Mouse (Mus musculus) liver, adult 2 months (tissue): ENCODE measurements around the gene Cacng5. TPM values are rescaled to one million over a fixed set of nuclear protein-coding genes. Genes with fewer than 3 reads are reported as not detected.
A peak's percentile ranks its signal among the peaks of the same experiment; 100 is the strongest.

Experiments used
- DNase-seq: peaks from one replicate; pipeline ENCODE4 v3.0.0-alpha.2; 2011; ENCODE audit warnings: low read depth, low spot score; ENCODE audit errors: extremely low read depth
- H3K27ac ChIP-seq: fragments of 200-500 bp; replicated peaks from 2 replicates; pipeline ENCODE4 v1.5.1; 2012; ENCODE audit warnings: low read depth, mild to moderate bottlenecking, control low read depth, inconsistent platforms, low read length; ENCODE audit not compliant: insufficient read depth
- H3K27me3 ChIP-seq: fragments of 200-500 bp; 2 replicates; pipeline ENCODE4 v1.6.1; 2012; ENCODE audit warnings: mild to moderate bottlenecking, moderate library complexity, low read length, inconsistent platforms; ENCODE audit not compliant: control insufficient read depth, insufficient read depth
- H3K36me3 ChIP-seq: fragments of 200-500 bp; 2 replicates; pipeline ENCODE4 v1.6.1; 2012; ENCODE audit warnings: low read length, inconsistent platforms; ENCODE audit not compliant: control insufficient read depth, insufficient read depth
- H3K4me1 ChIP-seq: fragments of 200-500 bp; 2 replicates; pipeline ENCODE4 v1.6.1; 2011; ENCODE audit warnings: low read length; ENCODE audit not compliant: control insufficient read depth, insufficient read depth
- H3K4me3 ChIP-seq: fragments of 200-500 bp; 2 replicates; pipeline ENCODE4 v1.5.1; 2011; ENCODE audit warnings: low read depth, mild to moderate bottlenecking, control low read depth, low read length, moderate library complexity; ENCODE audit not compliant: insufficient read depth
- H3K79me2 ChIP-seq: fragments of 200-500 bp; 2 replicates; pipeline ENCODE4 v1.6.1; 2012; ENCODE audit warnings: inconsistent platforms, mild to moderate bottlenecking, low read length, moderate library complexity; ENCODE audit not compliant: control insufficient read depth, insufficient read depth
- H3K9ac ChIP-seq: fragments of 200-500 bp; 2 replicates; pipeline ENCODE4 v1.6.1; 2012; ENCODE audit warnings: low read depth, mild to moderate bottlenecking, control low read depth, inconsistent platforms, low read length
- CTCF ChIP-seq: fragments of 200-500 bp; IDR thresholded peaks from 2 replicates; pipeline ENCODE4 v1.5.1; 2011; ENCODE audit warnings: low read depth, low read length, control low read depth
- POLR2A ChIP-seq: fragments of 200-500 bp; IDR thresholded peaks from 2 replicates; pipeline ENCODE4 v1.6.1; 2011; ENCODE audit warnings: low read length, control low read depth; ENCODE audit not compliant: insufficient read depth; ENCODE audit errors: extremely low read depth
- WGBS: fragments of 180-500 bp; shearing (Covaris S2); methylation state at CpG from one replicate; pipeline ENCODE4 v1.1.7; 2018; 5-methylcytosine and 5-hydroxymethylcytosine counted together
- polyA plus RNA-seq: library from polyadenylated mRNA; depleted of rRNA; stranded (reverse); fragments of >200 nt; gene quantifications from 2 replicates; pipeline ENCODE4 v1.2.3, GENCODE M21; 2012
- total RNA-seq: library from RNA; depleted of rRNA; stranded (reverse); fragments of >200 nt; gene quantifications from 2 replicates; pipeline ENCODE4 v1.2.3, GENCODE M21; 2014

Gene Cacng5
- total and polyA plus RNA-seq, 2 experiments = not detected

DNA sequence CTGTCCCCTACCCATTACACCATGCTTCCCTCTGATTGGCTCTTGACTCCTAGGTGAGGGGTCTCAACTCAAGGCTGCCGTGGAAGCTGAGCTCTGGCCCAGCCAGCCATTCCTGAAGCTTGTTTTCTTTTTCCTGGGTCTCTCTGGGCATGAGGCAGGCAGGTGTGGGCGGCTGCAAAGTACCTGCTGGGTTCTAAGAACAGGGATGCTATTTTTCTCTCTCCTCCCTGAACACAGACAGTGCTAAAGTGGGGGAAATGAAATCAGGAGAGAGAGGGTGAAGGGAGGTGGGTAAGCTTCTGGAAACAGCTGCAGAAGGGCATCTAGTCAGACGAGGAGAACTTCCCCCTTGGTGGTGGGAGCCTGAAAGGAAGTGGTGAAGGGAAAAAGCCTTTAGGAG is 14.9 kb upstream of the Cacng5 start:
- H3K4me3 ChIP-seq = no peak overlapping the region
- no peak overlapping the region for H3K9ac ChIP-seq
- no peaks in the 10 kb centered on the region for H3K79me2 ChIP-seq
- no peaks in the 10 kb centered on the region for H3K36me3 ChIP-seq
- no peaks in the 10 kb centered on the region for H3K27me3 ChIP-seq
- H3K27ac ChIP-seq = no peak overlapping the region
- no peaks in the 10 kb centered on the region for H3K4me1 ChIP-seq
- no peak for DNase-seq
- no peak for TF ChIP-seq POLR2A
- no peak for TF ChIP-seq CTCF
- 60% methylated on average over 3 of the region's 3 CpGs for WGBS

DNA sequence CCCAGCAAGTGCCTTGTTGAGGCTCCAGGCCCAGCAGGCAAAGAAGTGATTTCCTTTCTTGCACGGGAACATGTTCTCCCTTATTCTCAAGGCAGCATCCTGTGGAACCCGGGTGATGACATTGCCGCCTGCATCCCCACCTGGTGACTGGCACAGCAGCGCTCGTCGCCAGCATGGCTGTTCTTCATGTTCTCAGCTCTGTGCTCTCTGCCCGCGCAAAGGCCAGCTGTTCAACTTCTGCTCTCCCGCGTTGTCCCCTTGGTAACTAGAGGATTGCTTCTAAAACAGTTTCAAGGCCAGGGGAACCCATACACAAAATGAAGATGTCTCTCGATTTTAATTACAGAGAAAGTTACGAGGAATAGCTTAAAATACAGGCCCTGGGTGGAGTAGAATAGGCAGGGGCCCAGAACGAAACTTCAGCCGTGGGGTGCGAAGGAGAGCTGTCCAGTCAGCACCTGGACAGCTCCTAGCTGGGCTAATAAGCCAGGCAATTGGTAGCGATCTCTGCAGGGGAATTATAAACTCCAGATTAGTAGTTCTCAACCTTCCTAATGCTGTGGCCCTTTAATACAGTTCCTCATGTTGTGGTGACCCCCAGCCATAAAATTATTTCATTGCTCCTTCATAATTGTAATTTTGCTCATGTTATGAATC is 5.1 kb upstream of the Cacng5 start:
- Histone ChIP-seq H3K4me3 (no peak overlapping the region), H3K27ac (no peak overlapping the region), H3K27me3 (peaks cover 6% of the 10 kb centered on the region; the same call in 1 of the 2 replicates), H3K9ac (no peak overlapping the region), H3K36me3 (no peaks in the 10 kb centered on the region), H3K4me1 (no peaks in the 10 kb centered on the region), H3K79me2 (no peaks in the 10 kb centered on the region)
- no peak for TF ChIP-seq CTCF
- TF ChIP-seq POLR2A = no peak
- WGBS = 46% methylated on average over 16 of the region's 16 CpGs
- DNase-seq = no peak

DNA sequence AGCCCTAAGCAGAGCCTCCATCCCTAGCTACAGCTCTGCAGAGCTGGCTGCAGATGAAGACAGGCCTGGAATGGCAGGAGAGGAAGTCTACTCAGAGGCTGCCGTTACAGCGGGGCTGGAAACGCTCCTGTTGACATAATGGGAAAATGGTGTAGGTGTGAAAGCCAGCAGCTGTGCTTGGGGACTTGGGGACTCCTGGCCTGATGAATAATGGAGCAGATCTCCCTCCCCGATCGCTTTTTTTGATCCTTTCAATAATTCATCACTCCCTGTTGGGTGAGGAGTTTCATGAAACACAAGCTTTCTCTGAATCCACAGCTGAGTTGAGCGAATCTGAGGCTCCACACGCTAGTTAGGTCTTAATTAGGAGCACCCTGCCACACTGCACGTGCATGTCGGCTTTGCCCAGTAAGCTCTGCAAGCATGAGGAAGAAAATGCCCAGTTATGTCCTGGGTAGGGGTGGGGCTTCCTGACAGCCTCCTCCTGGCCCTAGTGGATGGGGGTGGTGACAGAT is 2.9 kb upstream of the Cacng5 start:
- Histone ChIP-seq H3K27ac (no peak overlapping the region), H3K4me1 (no peaks in the 10 kb centered on the region), H3K9ac (no peak overlapping the region), H3K36me3 (no peaks in the 10 kb centered on the region), H3K4me3 (no peak overlapping the region), H3K27me3 (peaks cover 6% of the 10 kb centered on the region; the same call in 1 of the 2 replicates), H3K79me2 (no peaks in the 10 kb centered on the region)
- WGBS = 61% methylated on average over 9 of the region's 9 CpGs
- DNase-seq = no peak
- TF ChIP-seq POLR2A (no peak), CTCF (no peak)

DNA sequence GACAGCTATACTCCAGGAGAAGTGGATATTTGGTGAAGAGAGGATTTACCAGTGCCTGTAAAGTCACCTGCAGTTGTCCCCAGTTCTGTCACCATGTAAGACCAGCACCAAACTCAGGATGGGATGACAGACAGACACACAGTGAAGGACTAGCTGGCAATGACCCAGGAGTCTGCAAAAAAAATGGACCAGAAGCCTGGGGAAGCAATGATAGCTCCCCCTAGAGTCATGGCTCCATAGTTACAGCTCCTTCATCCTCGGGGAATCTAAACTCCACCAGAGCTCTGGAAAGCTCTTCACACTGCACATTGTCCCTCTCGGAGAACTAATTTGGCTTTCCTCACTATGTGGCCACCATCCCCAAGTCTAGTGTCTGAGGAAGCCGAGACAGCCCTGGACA is 1.5 kb downstream of the Cacng5 start:
- DNase-seq = peak; percentile 4
- H3K79me2 ChIP-seq = no peaks in the 10 kb centered on the region
- no peak overlapping the region for H3K4me3 ChIP-seq
- H3K36me3 ChIP-seq = no peaks in the 10 kb centered on the region
- no peak overlapping the region for H3K9ac ChIP-seq
- 44% methylated on average over 3 of the region's 3 CpGs for WGBS
- no peak for TF ChIP-seq CTCF
- TF ChIP-seq POLR2A = no peak
- no peaks in the 10 kb centered on the region for H3K4me1 ChIP-seq
- peaks cover 6% of the 10 kb centered on the region; the same call in 1 of the 2 replicates for H3K27me3 ChIP-seq
- no peak overlapping the region for H3K27ac ChIP-seq

DNA sequence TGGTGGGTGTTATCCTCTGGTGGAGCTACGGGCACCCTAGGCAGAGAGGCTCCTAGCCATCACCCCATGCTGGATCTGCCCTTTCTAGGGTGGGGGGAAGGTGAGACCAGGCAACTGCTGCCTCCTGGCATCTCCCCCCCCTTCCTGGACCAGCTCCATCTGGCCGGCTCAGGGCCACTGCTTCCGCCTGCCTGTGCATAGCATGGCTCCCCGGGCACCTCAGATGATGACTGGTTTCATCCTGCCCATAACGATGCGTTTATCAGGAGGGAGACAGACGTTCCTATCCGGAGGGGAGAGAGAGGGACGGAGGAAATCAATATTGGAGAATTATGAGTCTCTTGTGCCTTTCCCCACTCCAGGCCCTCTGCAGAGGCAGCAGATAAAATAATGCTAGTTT is 9.5 kb downstream of the Cacng5 start:
- no peak overlapping the region for H3K9ac ChIP-seq
- no peaks in the 10 kb centered on the region for H3K79me2 ChIP-seq
- DNase-seq = no peak
- no peaks in the 10 kb centered on the region for H3K27me3 ChIP-seq
- H3K4me1 ChIP-seq = no peaks in the 10 kb centered on the region
- H3K36me3 ChIP-seq = no peaks in the 10 kb centered on the region
- no peak overlapping the region for H3K27ac ChIP-seq
- H3K4me3 ChIP-seq = no peak overlapping the region
- TF ChIP-seq POLR2A = no peak
- TF ChIP-seq CTCF = no peak
- WGBS = 66% methylated on average over 9 of the region's 9 CpGs

DNA sequence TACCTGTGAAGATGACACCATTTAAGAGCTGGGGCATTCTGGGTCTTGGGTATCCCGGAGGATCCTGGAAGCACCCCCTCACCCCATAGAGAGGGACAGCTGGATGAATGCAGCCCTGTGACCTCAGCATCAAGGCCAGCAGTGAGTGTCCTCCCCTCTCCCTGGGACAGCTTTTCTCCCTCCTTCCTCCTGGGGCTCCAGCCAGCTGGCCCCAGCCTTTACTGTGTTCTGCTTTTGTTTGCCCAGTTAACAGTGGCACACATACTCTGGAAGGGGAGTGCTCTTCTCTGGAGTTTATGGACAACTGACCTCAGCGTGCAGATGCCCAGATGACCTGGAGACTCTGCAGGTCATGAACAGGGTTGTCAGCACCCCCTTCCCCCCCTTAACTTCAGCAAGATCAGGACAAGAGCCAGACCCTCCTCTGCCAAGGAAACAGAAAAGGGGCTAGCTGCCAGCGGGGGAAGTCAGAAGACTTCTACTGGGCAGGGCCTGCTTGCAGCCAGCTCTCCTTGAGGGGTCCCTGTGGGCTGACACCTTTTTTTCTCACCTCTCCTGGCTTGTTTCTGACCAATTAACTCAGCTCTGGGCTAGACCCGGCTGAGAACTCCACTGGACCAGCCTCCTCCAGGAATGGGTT is 10.8 kb downstream of the Cacng5 start:
- no peaks in the 10 kb centered on the region for H3K79me2 ChIP-seq
- DNase-seq = peak; percentile 19
- no peaks in the 10 kb centered on the region for H3K27me3 ChIP-seq
- no peaks in the 10 kb centered on the region for H3K36me3 ChIP-seq
- no peak overlapping the region for H3K27ac ChIP-seq
- H3K4me3 ChIP-seq = no peak overlapping the region
- 27% methylated on average over 4 of the region's 4 CpGs for WGBS
- H3K9ac ChIP-seq = no peak overlapping the region
- TF ChIP-seq CTCF (no peak), POLR2A (no peak)
- no peaks in the 10 kb centered on the region for H3K4me1 ChIP-seq
